Mouse (Mus musculus) heart, postnatal 36 days (tissue): ENCODE data around the gene Cgnl1. TPM values are rescaled to one million over a fixed set of nuclear protein-coding genes. Genes with fewer than 3 reads are reported as not detected.

Experiments used
- DNase-seq, 2 experiments: peaks; one replicate each; pipeline ENCODE4 v3.0.0; 2021 to 2022
- intact Hi-C: fragments of 180-260 bp; cut with DNase I; formaldehyde crosslinking; loops from one replicate; pipeline ENCODE4 v1.15.1; 2025
- total RNA-seq, 2 experiments: library from RNA; stranded (reverse); gene quantifications; 2 replicates each; pipeline ENCODE4 v1.2.3; 2021

Gene Cgnl1
- total RNA-seq, 2 experiments from 2014 or later, result 31.9 to 38.4 TPM

- intact Hi-C loops, result no loop called here
- DNase-seq, result no peak
Measured at GRCm38 (mm10) chr9:71596888-71597287, 174.5 kb downstream of the Cgnl1 start.

- intact Hi-C loops, result no loop called here
- no peak for DNase-seq
Measured at GRCm38 (mm10) chr9:71592577-71593285, 178.7 kb downstream of the Cgnl1 start.

- peak; percentile 93 to 96 for DNase-seq
- intact Hi-C loops, result loop anchor here (2.0 kb wide), 1 partner anchor 21 kb away; no protein-coding TSS in a partner anchor
Measured at GRCm38 (mm10) chr9:71591938-71592548, 179.4 kb downstream of the Cgnl1 start, which contains the start of gene Myzap. Gene Myzap (minus strand): TSS chr9:71592360.

- intact Hi-C loops, result loop anchor here (2.0 kb wide), 1 partner anchor 22 kb away; no protein-coding TSS in a partner anchor
- DNase-seq, result no peak
Measured at GRCm38 (mm10) chr9:71591106-71591505, 180.3 kb downstream of the Cgnl1 start.

- DNase-seq, result no peak
- intact Hi-C loops, result loop anchor here (2.0 kb wide), 3 partner anchors 17 to 33 kb away; no protein-coding TSS in a partner anchor
Measured at GRCm38 (mm10) chr9:71589771-71590170, 181.6 kb downstream of the Cgnl1 start.

- DNase-seq, result no peak
Measured at GRCm38 (mm10) chr9:71588930-71589592, 182.3 kb downstream of the Cgnl1 start.

GRCm38 (mm10) chr9:71586408-71586807 lies 185.0 kb downstream of the Cgnl1 start:
- intact Hi-C loops, result no loop called here
- no peak for DNase-seq

More at GRCm38 (mm10) chr9:71588930-71589592, 182.3 kb downstream of the Cgnl1 start:
- intact Hi-C loops, result loop anchor here (2.0 kb wide), 2 partner anchors 16 to 32 kb away; no protein-coding TSS in a partner anchor

GRCm38 (mm10) chr9:71582771-71583170 lies 188.6 kb downstream of the Cgnl1 start:
- no peak for DNase-seq
- intact Hi-C loops, result no loop called here

GRCm38 (mm10) chr9:71578896-71579564 lies 192.4 kb downstream of the Cgnl1 start:
- no peak for DNase-seq
- intact Hi-C loops, result no loop called here

Other genes with a start within 250 kb of the Cgnl1 start
- gene Myzap, start 179.2 kb downstream of the Cgnl1 start, total RNA-seq, result 100 to 1,000 TPM; 401 to 451 TPM